Mouse (Mus musculus) heart, postnatal 0 days (tissue): ENCODE measurements at regions not wholly inside any gene's neighbourhood (a gene's known extent, or its start where the extent isn't known, plus 50 kb on each side); places are given as distances from the start of the nearest gene placed in this dataset.

Experiments
- ATAC-seq: fragments of 200-750 bp; cut with Nextera tagmentation; 2 replicates; pipeline ENCODE4 v1.8.0; 2017; ENCODE audit warnings: low read depth, moderate number of reproducible peaks, moderate library complexity; ENCODE audit not compliant: insufficient read depth
- DNase-seq: peaks from one replicate; pipeline ENCODE4 v3.0.0-alpha.2; 2016; ENCODE audit warnings: low spot score
- H3K27ac ChIP-seq: fragments of 300-500 bp; sonication (generic); 2 replicates; pipeline ENCODE4 v1.5.1; 2014; ENCODE audit warnings: low read depth, mild to moderate bottlenecking
- H3K27me3 ChIP-seq: fragments of 300-500 bp; sonication (generic); 2 replicates; pipeline ENCODE4 v1.6.1; 2014; ENCODE audit warnings: low read length, mixed read lengths; ENCODE audit not compliant: control insufficient read depth, insufficient read depth
- H3K36me3 ChIP-seq: fragments of 300-500 bp; sonication (generic); replicated peaks from 2 replicates; pipeline ENCODE4 v1.6.1; 2014; ENCODE audit warnings: low read length, mixed read lengths; ENCODE audit not compliant: control insufficient read depth, insufficient read depth
- H3K4me1 ChIP-seq: fragments of 300-500 bp; sonication (generic); 2 replicates; pipeline ENCODE4 v1.6.1; 2014; ENCODE audit warnings: antibody characterized with exemption; ENCODE audit not compliant: control insufficient read depth, insufficient read depth
- H3K4me2 ChIP-seq: fragments of 300-500 bp; sonication (generic); 2 replicates; pipeline ENCODE4 v1.6.1; 2014; ENCODE audit warnings: low read depth, mild to moderate bottlenecking, low read length, moderate library complexity
- H3K4me3 ChIP-seq: fragments of 300-500 bp; sonication (generic); 2 replicates; pipeline ENCODE4 v1.5.1; 2014; ENCODE audit warnings: low read depth, low read length
- H3K9ac ChIP-seq: fragments of 300-500 bp; sonication (generic); replicated peaks from 2 replicates; pipeline ENCODE4 v1.6.1; 2014; ENCODE audit warnings: low read depth, low read length, mixed read lengths
- H3K9me3 ChIP-seq: fragments of 300-500 bp; sonication (generic); replicated peaks from 2 replicates; pipeline ENCODE4 v1.6.1; 2016; ENCODE audit warnings: low read length; ENCODE audit not compliant: control insufficient read depth
- CTCF ChIP-seq: IDR thresholded peaks from 2 replicates; pipeline ENCODE4 v1.5.1; 2016; ENCODE audit warnings: antibody characterized with exemption, control low read depth, low read depth
- EP300 ChIP-seq: IDR thresholded peaks from 2 replicates; pipeline ENCODE4 v1.6.1; 2016; ENCODE audit warnings: antibody characterized with exemption, low read depth
- WGBS: fragments of 180-500 bp; shearing (Covaris S2); extraction: QIAGEN DNeasy Blood & Tissue Kit; methylation state at CpG from one replicate; pipeline ENCODE4 v1.1.7; 2014; 5-methylcytosine and 5-hydroxymethylcytosine counted together

DNA sequence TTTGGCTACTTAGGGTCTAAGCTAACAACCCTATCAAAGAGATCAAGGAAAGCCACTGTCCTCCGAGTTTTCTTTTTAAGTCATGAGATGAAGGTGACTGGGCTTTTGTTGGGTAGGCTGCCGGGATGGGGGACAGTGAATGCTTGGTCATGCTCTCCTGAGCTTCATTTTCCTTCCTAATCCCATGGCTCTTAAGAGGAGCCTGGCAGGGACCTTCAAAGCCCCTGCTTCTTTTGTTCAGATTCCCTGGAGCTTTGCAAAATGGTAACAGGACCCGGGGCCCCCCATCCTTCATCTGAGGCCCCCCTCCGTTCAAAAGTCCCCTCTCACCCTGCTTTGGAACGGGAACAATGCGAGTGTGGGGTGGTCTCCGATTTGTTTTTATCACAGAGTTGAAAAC lies 82.9 kb downstream of the Chst2 start:
- Histone ChIP-seq H3K4me1 (no peaks in the 10 kb centered on the region), H3K36me3 (no peaks in the 10 kb centered on the region), H3K27me3 (no peaks in the 10 kb centered on the region), H3K4me3 (no peak overlapping the region), H3K27ac (no peak overlapping the region), H3K9ac (no peak overlapping the region), H3K4me2 (no peak overlapping the region), H3K9me3 (no peaks in the 10 kb centered on the region)
- DNase-seq, result no peak
- no peak for ATAC-seq
- 69% methylated on average over 7 of the region's 7 CpGs for WGBS
- TF ChIP-seq EP300, result no peak
- no peak for TF ChIP-seq CTCF

DNA sequence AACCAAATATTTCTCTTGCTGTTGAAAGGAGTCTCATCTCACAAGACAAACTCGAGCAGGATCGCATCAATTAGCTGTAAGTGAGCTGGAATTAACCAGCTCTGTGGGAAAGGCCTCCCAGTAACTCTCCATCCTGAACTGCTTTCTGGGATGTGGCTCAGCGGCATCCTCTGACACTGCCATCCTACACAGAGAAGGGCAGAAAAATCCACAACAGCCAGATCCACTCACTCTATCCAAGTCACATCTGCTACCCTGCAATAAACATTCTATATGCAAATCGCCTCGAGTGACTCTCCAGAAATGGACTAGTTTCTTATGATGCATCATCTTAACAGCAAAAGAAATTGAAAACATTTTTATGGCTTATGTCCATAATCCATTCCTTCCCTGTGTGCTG lies 83.6 kb downstream of the Chst2 start:
- Histone ChIP-seq H3K4me1 (no peaks in the 10 kb centered on the region), H3K9me3 (no peaks in the 10 kb centered on the region), H3K36me3 (no peaks in the 10 kb centered on the region), H3K4me3 (no peak overlapping the region), H3K9ac (no peak overlapping the region), H3K27me3 (no peaks in the 10 kb centered on the region), H3K27ac (no peak overlapping the region), H3K4me2 (no peak overlapping the region)
- 77% methylated on average over 5 of the region's 5 CpGs for WGBS
- ATAC-seq (no peak), DNase-seq (no peak)
- TF ChIP-seq CTCF (no peak), EP300 (no peak)

DNA sequence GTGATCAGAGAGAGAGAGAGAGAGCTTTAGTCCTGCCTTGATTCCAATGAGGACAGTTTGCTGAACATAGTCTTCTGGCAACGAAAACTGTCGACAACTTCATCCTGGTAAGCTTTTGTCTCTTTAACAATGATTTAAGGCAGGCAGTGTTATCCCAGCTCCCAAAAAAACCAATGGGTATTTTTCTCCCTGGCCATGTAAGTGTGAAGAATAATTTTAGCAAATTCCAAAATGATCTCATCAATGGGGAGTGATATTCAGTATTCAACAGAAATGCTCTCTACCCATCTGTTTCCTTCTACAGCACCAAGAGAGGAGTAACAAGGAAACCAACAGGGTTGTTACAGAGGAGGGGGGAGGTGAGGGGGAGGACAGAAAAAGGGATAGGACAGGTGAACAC lies 84.5 kb downstream of the Chst2 start:
- 77% methylated on average over 2 of the region's 2 CpGs for WGBS
- Histone ChIP-seq H3K9me3 (no peaks in the 10 kb centered on the region), H3K4me3 (no peak overlapping the region), H3K36me3 (no peaks in the 10 kb centered on the region), H3K4me2 (no peak overlapping the region), H3K4me1 (no peaks in the 10 kb centered on the region), H3K9ac (no peak overlapping the region), H3K27me3 (no peaks in the 10 kb centered on the region), H3K27ac (no peak overlapping the region)
- no peak for DNase-seq
- no peak for TF ChIP-seq EP300
- no peak for TF ChIP-seq CTCF
- no peak for ATAC-seq

DNA sequence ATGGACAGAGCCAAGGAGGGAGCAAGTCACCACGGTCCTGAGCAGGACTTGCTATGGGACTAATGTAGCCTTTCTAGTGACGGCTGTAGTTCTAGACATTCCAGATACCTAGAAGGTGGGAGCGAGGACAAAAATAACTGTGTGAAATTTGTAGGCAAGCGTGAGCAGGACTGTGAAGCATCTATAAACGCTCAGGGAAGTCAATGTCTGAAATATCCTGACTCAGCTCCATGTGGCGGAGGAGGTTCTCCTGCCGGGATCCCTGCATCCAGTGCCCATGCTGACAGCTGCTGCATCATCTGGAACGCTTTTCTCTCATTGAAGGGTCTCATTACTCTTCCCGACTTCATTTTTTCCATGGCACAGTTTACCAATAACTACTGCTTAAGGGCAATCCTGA lies 87.6 kb downstream of the Chst2 start:
- no peak for TF ChIP-seq CTCF
- no peak for TF ChIP-seq EP300
- Histone ChIP-seq H3K27me3 (no peaks in the 10 kb centered on the region), H3K9me3 (no peaks in the 10 kb centered on the region), H3K27ac (no peak overlapping the region), H3K4me2 (no peak overlapping the region), H3K9ac (no peak overlapping the region), H3K4me1 (no peaks in the 10 kb centered on the region), H3K36me3 (no peaks in the 10 kb centered on the region), H3K4me3 (no peak overlapping the region)
- DNase-seq, result no peak
- no peak for ATAC-seq
- 64% methylated on average over 9 of the region's 9 CpGs for WGBS

- WGBS, result 55% methylated on average over 8 of the region's 8 CpGs
- Histone ChIP-seq H3K9me3 (no peaks in the 10 kb centered on the region), H3K4me3 (no peak overlapping the region), H3K36me3 (no peaks in the 10 kb centered on the region), H3K27me3 (no peaks in the 10 kb centered on the region), H3K4me2 (no peak overlapping the region), H3K9ac (no peak overlapping the region), H3K27ac (no peak overlapping the region), H3K4me1 (no peaks in the 10 kb centered on the region)
- TF ChIP-seq EP300 (no peak), CTCF (no peak)
- ATAC-seq (no peak), DNase-seq (no peak)
Measured at GRCm38 (mm10) chr9:95316726-95317125, 89.8 kb downstream of the Chst2 start.

DNA sequence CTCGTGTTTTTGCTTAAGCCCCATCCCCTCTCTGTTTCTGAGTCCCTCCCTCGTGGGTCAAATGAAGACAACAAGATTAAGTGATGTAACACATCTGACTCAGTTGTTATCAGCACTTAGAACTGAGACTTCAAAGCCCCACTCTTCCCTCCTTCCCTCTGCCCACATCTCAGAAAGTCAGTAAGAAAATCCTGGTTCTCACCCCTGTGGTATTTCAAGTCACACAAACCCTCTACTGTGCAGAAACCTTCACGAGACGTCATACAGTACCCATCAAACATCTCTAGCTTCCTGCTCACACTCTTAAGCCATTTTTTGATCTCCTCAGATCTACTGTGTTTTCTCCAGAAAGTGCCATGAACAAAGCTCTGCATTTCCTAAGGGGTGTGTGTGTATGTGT lies 91.4 kb downstream of the Chst2 start:
- Histone ChIP-seq H3K27me3 (no peaks in the 10 kb centered on the region), H3K4me2 (no peak overlapping the region), H3K27ac (no peak overlapping the region), H3K36me3 (no peaks in the 10 kb centered on the region), H3K9ac (no peak overlapping the region), H3K4me1 (no peaks in the 10 kb centered on the region), H3K4me3 (no peak overlapping the region), H3K9me3 (no peaks in the 10 kb centered on the region)
- WGBS, result 44% methylated on average over 4 of the region's 4 CpGs
- DNase-seq (no peak), ATAC-seq (no peak)
- TF ChIP-seq CTCF, result no peak
- no peak for TF ChIP-seq EP300
